Mouse (Mus musculus): ENCODE measurements at regions not wholly inside any gene's neighbourhood (a gene's known extent, or its start where the extent isn't known, plus 50 kb on each side); places are given as distances from the start of the nearest gene placed in this dataset.

- DNase-seq (no peak), ATAC-seq (no peak)
- TF ChIP-seq CTCF (IDR thresholded peaks at IDR 0.05; ENCODE audit: low read depth), result no peak
- Histone ChIP-seq H3K27ac (ENCODE audit: low read depth, low read length) (no peak overlapping the region), H3K36me3 (ENCODE audit: insufficient read depth) (no peaks in the 10 kb centered on the region), H3K9ac (no peak overlapping the region), H3K4me3 (ENCODE audit: low read depth, low read length) (no peak overlapping the region), H3K4me1 (ENCODE audit: insufficient read depth) (no peaks in the 10 kb centered on the region), H3K9me3 (ENCODE audit: low read length) (no peaks in the 10 kb centered on the region), H3K27me3 (ENCODE audit: insufficient read depth, low read length) (no peaks in the 10 kb centered on the region), H3K4me2 (ENCODE audit: low read depth) (no peak overlapping the region)
- 90% methylated on average over 8 of the region's 8 CpGs for WGBS
These were observed 54.3 kb upstream of the Raph1 start for GRCm38 (mm10) chr1:60621064-60621726.

- no peaks in the 10 kb centered on the region for H3K36me3 ChIP-seq (ENCODE audit: insufficient read depth)
- H3K4me1 ChIP-seq (ENCODE audit: insufficient read depth), result no peaks in the 10 kb centered on the region
- DNase-seq (no peak), ATAC-seq (no peak)
- H3K9ac ChIP-seq, result no peak overlapping the region
- H3K4me3 ChIP-seq (ENCODE audit: low read depth, low read length), result no peak overlapping the region
- TF ChIP-seq CTCF (IDR thresholded peaks at IDR 0.05; ENCODE audit: low read depth), result no peak
- H3K27me3 ChIP-seq (ENCODE audit: insufficient read depth, low read length), result no peaks in the 10 kb centered on the region
- no peaks in the 10 kb centered on the region for H3K9me3 ChIP-seq (ENCODE audit: low read length)
- H3K4me2 ChIP-seq (ENCODE audit: low read depth), result no peak overlapping the region
- 77% methylated on average over 1 of the region's 1 CpGs for WGBS
- no peak overlapping the region for H3K27ac ChIP-seq (ENCODE audit: low read depth, low read length)
These were observed 51.5 kb upstream of the Raph1 start for GRCm38 (mm10) chr1:60618389-60618788.

- H3K4me2 ChIP-seq (ENCODE audit: low read depth), result no peak overlapping the region
- WGBS, result 84% methylated on average over 2 of the region's 2 CpGs
- no peaks in the 10 kb centered on the region for H3K36me3 ChIP-seq (ENCODE audit: insufficient read depth)
- ATAC-seq (no peak), DNase-seq (no peak)
- no peak overlapping the region for H3K27ac ChIP-seq (ENCODE audit: low read depth, low read length)
- no peak overlapping the region for H3K9ac ChIP-seq
- TF ChIP-seq CTCF (IDR thresholded peaks at IDR 0.05; ENCODE audit: low read depth), result no peak
- H3K4me3 ChIP-seq (ENCODE audit: low read depth, low read length), result no peak overlapping the region
- H3K9me3 ChIP-seq (ENCODE audit: low read length), result no peaks in the 10 kb centered on the region
- H3K27me3 ChIP-seq (ENCODE audit: insufficient read depth, low read length), result no peaks in the 10 kb centered on the region
- no peaks in the 10 kb centered on the region for H3K4me1 ChIP-seq (ENCODE audit: insufficient read depth)
These were observed 50.0 kb upstream of the Raph1 start for GRCm38 (mm10) chr1:60616916-60617315.

All from forebrain, postnatal 0 days (tissue).